Mouse (Mus musculus): ENCODE measurements at regions not wholly inside any gene's neighbourhood (a gene's known extent, or its start where the extent isn't known, plus 50 kb on each side); places are given as distances from the start of the nearest gene placed in this dataset.
"Not testable (repeated sequence)": the region's sequence is repeated elsewhere in the genome, so short reads cannot be mapped to it uniquely, and the experiment has no call there.

GRCm38 (mm10) chr2:166516261-166516660 is 197.4 kb downstream of the Prex1 start:
- no peak for DNase-seq (ENCODE audit: low read depth)
- TF ChIP-seq POLR2A (IDR thresholded peaks at IDR 0.05; ENCODE audit: borderline replicate concordance, extremely low read depth, insufficient read depth, insufficient read length, poor library complexity, severe bottlenecking) (no peak), CTCF (IDR thresholded peaks at IDR 0.05; ENCODE audit: borderline replicate concordance, extremely low read depth, insufficient read depth, insufficient read length) (no peak)

- TF ChIP-seq CTCF (IDR thresholded peaks at IDR 0.05; ENCODE audit: borderline replicate concordance, extremely low read depth, insufficient read depth, insufficient read length) (no peak), POLR2A (IDR thresholded peaks at IDR 0.05; ENCODE audit: borderline replicate concordance, extremely low read depth, insufficient read depth, insufficient read length, poor library complexity, severe bottlenecking) (no peak)
- DNase-seq (ENCODE audit: low read depth): no peak
Measured at GRCm38 (mm10) chr2:166514664-166515063, 199.0 kb downstream of the Prex1 start.

GRCm38 (mm10) chr2:166512488-166512887 is 201.1 kb downstream of the Prex1 start:
- no peak for DNase-seq (ENCODE audit: low read depth)
- TF ChIP-seq POLR2A (IDR thresholded peaks at IDR 0.05; ENCODE audit: borderline replicate concordance, extremely low read depth, insufficient read depth, insufficient read length, poor library complexity, severe bottlenecking) (no peak), CTCF (IDR thresholded peaks at IDR 0.05; ENCODE audit: borderline replicate concordance, extremely low read depth, insufficient read depth, insufficient read length) (peak; percentile 30; the same call in 1 of the 2 replicates)

- not testable (repeated sequence) for DNase-seq (ENCODE audit: low read depth)
Measured at GRCm38 (mm10) chr2:166511477-166511876, 202.2 kb downstream of the Prex1 start.

- DNase-seq (ENCODE audit: low read depth): no peak
- TF ChIP-seq POLR2A (IDR thresholded peaks at IDR 0.05; ENCODE audit: borderline replicate concordance, extremely low read depth, insufficient read depth, insufficient read length, poor library complexity, severe bottlenecking) (no peak), CTCF (IDR thresholded peaks at IDR 0.05; ENCODE audit: borderline replicate concordance, extremely low read depth, insufficient read depth, insufficient read length) (no peak)
Measured at GRCm38 (mm10) chr2:166510776-166511175, 202.9 kb downstream of the Prex1 start.

GRCm38 (mm10) chr2:166509591-166509990 is 204.0 kb downstream of the Prex1 start:
- no peak for DNase-seq (ENCODE audit: low read depth)
- no peak for TF ChIP-seq CTCF (IDR thresholded peaks at IDR 0.05; ENCODE audit: borderline replicate concordance, extremely low read depth, insufficient read depth, insufficient read length)

GRCm38 (mm10) chr2:166508656-166509420 is 204.8 kb downstream of the Prex1 start:
- no peak for DNase-seq (ENCODE audit: low read depth)
- no peak for TF ChIP-seq POLR2A (IDR thresholded peaks at IDR 0.05; ENCODE audit: borderline replicate concordance, extremely low read depth, insufficient read depth, insufficient read length, poor library complexity, severe bottlenecking)
- no peak for TF ChIP-seq CTCF (IDR thresholded peaks at IDR 0.05; ENCODE audit: borderline replicate concordance, extremely low read depth, insufficient read depth, insufficient read length)

- no peak for DNase-seq (ENCODE audit: low read depth)
- TF ChIP-seq POLR2A (IDR thresholded peaks at IDR 0.05; ENCODE audit: borderline replicate concordance, extremely low read depth, insufficient read depth, insufficient read length, poor library complexity, severe bottlenecking): no peak
- TF ChIP-seq CTCF (IDR thresholded peaks at IDR 0.05; ENCODE audit: borderline replicate concordance, extremely low read depth, insufficient read depth, insufficient read length): no peak
Measured at GRCm38 (mm10) chr2:166505309-166505708, 208.3 kb downstream of the Prex1 start.

GRCm38 (mm10) chr2:166503666-166504065 is 210.0 kb downstream of the Prex1 start:
- no peak for TF ChIP-seq CTCF (IDR thresholded peaks at IDR 0.05; ENCODE audit: borderline replicate concordance, extremely low read depth, insufficient read depth, insufficient read length)
- no peak for TF ChIP-seq POLR2A (IDR thresholded peaks at IDR 0.05; ENCODE audit: borderline replicate concordance, extremely low read depth, insufficient read depth, insufficient read length, poor library complexity, severe bottlenecking)
- peak; percentile 64 for DNase-seq (ENCODE audit: low read depth)

- DNase-seq (ENCODE audit: low read depth): no peak
- TF ChIP-seq CTCF (IDR thresholded peaks at IDR 0.05; ENCODE audit: borderline replicate concordance, extremely low read depth, insufficient read depth, insufficient read length) (no peak), POLR2A (IDR thresholded peaks at IDR 0.05; ENCODE audit: borderline replicate concordance, extremely low read depth, insufficient read depth, insufficient read length, poor library complexity, severe bottlenecking) (no peak)
Measured at GRCm38 (mm10) chr2:166492895-166493294, 220.7 kb downstream of the Prex1 start.

- DNase-seq (ENCODE audit: low read depth): no peak
- TF ChIP-seq CTCF (IDR thresholded peaks at IDR 0.05; ENCODE audit: borderline replicate concordance, extremely low read depth, insufficient read depth, insufficient read length) (no peak), POLR2A (IDR thresholded peaks at IDR 0.05; ENCODE audit: borderline replicate concordance, extremely low read depth, insufficient read depth, insufficient read length, poor library complexity, severe bottlenecking) (no peak)
Measured at GRCm38 (mm10) chr2:166492421-166492820, 221.2 kb downstream of the Prex1 start.

GRCm38 (mm10) chr2:166491861-166492260 is 221.8 kb downstream of the Prex1 start:
- TF ChIP-seq POLR2A (IDR thresholded peaks at IDR 0.05; ENCODE audit: borderline replicate concordance, extremely low read depth, insufficient read depth, insufficient read length, poor library complexity, severe bottlenecking): no peak
- no peak for TF ChIP-seq CTCF (IDR thresholded peaks at IDR 0.05; ENCODE audit: borderline replicate concordance, extremely low read depth, insufficient read depth, insufficient read length)
- DNase-seq (ENCODE audit: low read depth): no peak

All from brain, embryonic 14.5 days (tissue).